Mouse (Mus musculus): ENCODE results near the gene Sema4a.

DNA sequence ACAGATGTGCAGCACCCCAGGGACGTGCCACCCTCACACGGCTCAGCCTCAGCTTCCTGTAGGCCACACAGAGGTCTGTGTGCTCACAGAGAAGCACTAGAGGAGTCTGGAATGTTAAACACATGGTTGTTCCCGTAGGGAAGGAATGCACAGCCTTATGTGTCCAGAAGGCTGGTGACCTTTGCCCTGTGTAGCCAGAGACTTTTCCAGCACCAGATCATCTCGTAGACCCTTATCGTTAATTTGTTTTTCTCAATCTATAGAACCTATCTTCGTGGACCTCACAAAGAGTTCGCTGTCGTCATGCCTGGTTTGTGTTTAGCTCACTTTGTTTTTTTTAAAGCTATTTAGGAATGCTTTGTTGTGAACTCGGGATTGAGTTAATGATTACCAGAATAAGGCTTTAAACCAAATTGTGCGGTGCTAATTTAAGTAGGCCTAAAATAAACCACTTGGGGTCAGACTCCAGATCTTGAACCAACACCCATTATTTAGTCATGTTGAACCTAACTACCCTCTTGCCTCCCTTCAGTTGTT, 10.0 kb upstream of the Sema4a start:
- TF ChIP-seq CTCF (IDR thresholded peaks at IDR 0.05; ENCODE audit: borderline replicate concordance, extremely low read depth, insufficient read depth, insufficient read length) (no peak), POLR2A (IDR thresholded peaks at IDR 0.05; ENCODE audit: borderline replicate concordance, extremely low read depth, insufficient read depth, insufficient read length, poor library complexity, severe bottlenecking) (no peak)
